Mouse (Mus musculus) hindbrain, embryonic 16.5 days (tissue): ENCODE measurements around the gene AC153137.1. TPM values are rescaled to one million over a fixed set of nuclear protein-coding genes. Genes with fewer than 3 reads are reported as not detected.

ENCODE experiments used
- ATAC-seq: fragments of 200-750 bp; cut with Nextera tagmentation; 2 replicates; pipeline ENCODE4 v1.8.0; 2017; ENCODE audit warnings: moderate TSS enrichment, moderate library complexity
- H3K27ac ChIP-seq: fragments of 300-500 bp; sonication (generic); 2 replicates; pipeline ENCODE4 v1.5.1; 2014; ENCODE audit warnings: low read depth, mild to moderate bottlenecking, control low read depth, low read length, moderate library complexity
- H3K27me3 ChIP-seq: fragments of 300-500 bp; sonication (generic); replicated peaks from 2 replicates; pipeline ENCODE4 v1.6.1; 2014; ENCODE audit warnings: low read length; ENCODE audit not compliant: control insufficient read depth, insufficient read depth
- H3K36me3 ChIP-seq: fragments of 300-500 bp; sonication (generic); 2 replicates; pipeline ENCODE4 v1.6.1; 2014; ENCODE audit warnings: mild to moderate bottlenecking, low read length, moderate library complexity, mixed read lengths; ENCODE audit not compliant: control insufficient read depth, insufficient read depth
- H3K4me1 ChIP-seq: fragments of 300-500 bp; sonication (generic); 2 replicates; pipeline ENCODE4 v1.6.1; 2014; ENCODE audit warnings: low read depth, low read length; ENCODE audit not compliant: control insufficient read depth, insufficient read depth
- H3K4me2 ChIP-seq: fragments of 300-500 bp; sonication (generic); 2 replicates; pipeline ENCODE4 v1.6.1; 2014; ENCODE audit warnings: mild to moderate bottlenecking, low read length, control low read depth, moderate library complexity
- H3K4me3 ChIP-seq: fragments of 300-500 bp; sonication (generic); 2 replicates; pipeline ENCODE4 v1.5.1; 2014; ENCODE audit warnings: mild to moderate bottlenecking, low read length, control low read depth, moderate library complexity
- H3K9ac ChIP-seq: fragments of 300-500 bp; sonication (generic); 2 replicates; pipeline ENCODE4 v1.6.1; 2014; ENCODE audit warnings: low read depth, mild to moderate bottlenecking, control low read depth, low read length, moderate library complexity
- H3K9me3 ChIP-seq: fragments of 300-500 bp; sonication (generic); 2 replicates; pipeline ENCODE4 v1.6.1; 2014; ENCODE audit warnings: mild to moderate bottlenecking, low read length, moderate library complexity; ENCODE audit not compliant: control insufficient read depth
- WGBS: fragments of 180-500 bp; shearing (Covaris S2); extraction: QIAGEN DNeasy Blood & Tissue Kit; methylation state at CpG from one replicate; pipeline ENCODE4 v1.1.7; 2014; 5-methylcytosine and 5-hydroxymethylcytosine counted together
- polyA plus RNA-seq: library from polyadenylated mRNA; unstranded; fragments of >200 nt; fragmentation: Nextera tagmentation; extraction: Ambion mirVana; gene quantifications from 2 replicates; pipeline ENCODE4 v1.2.1, GENCODE M21; 2015

The AC153137.1 gene
- polyA plus RNA-seq, 1 experiment from 2014 or later = not detected

- WGBS = 88% methylated on average over 2 of the region's 2 CpGs
- Histone ChIP-seq H3K4me3 (no peak overlapping the region), H3K9me3 (no peaks in the 10 kb centered on the region), H3K27ac (no peak overlapping the region), H3K36me3 (no peaks in the 10 kb centered on the region), H3K4me1 (no peaks in the 10 kb centered on the region), H3K9ac (no peak overlapping the region), H3K27me3 (no peaks in the 10 kb centered on the region), H3K4me2 (no peak overlapping the region)
- no peak for ATAC-seq
These were observed 47.6 kb downstream of the AC153137.1 start for GRCm38 (mm10) chr1:30930194-30930593.

Other genes starting within 250 kb of the AC153137.1 start
- gene Phf3, start 104.0 kb downstream of the AC153137.1 start, polyA plus RNA-seq = 29.3 and 31.6 TPM in 2 replicates
- not detected in 2 replicates for gene Lgsn, start 198.4 kb upstream of the AC153137.1 start, polyA plus RNA-seq
- gene 4931428L18Rik, start 244.7 kb upstream of the AC153137.1 start, polyA plus RNA-seq = not detected in 2 replicates
- not detected in 2 replicates for gene Pih1d3, start 244.9 kb upstream of the AC153137.1 start, polyA plus RNA-seq